Mouse (Mus musculus): ENCODE data around the gene Gp1bb.

DNA sequence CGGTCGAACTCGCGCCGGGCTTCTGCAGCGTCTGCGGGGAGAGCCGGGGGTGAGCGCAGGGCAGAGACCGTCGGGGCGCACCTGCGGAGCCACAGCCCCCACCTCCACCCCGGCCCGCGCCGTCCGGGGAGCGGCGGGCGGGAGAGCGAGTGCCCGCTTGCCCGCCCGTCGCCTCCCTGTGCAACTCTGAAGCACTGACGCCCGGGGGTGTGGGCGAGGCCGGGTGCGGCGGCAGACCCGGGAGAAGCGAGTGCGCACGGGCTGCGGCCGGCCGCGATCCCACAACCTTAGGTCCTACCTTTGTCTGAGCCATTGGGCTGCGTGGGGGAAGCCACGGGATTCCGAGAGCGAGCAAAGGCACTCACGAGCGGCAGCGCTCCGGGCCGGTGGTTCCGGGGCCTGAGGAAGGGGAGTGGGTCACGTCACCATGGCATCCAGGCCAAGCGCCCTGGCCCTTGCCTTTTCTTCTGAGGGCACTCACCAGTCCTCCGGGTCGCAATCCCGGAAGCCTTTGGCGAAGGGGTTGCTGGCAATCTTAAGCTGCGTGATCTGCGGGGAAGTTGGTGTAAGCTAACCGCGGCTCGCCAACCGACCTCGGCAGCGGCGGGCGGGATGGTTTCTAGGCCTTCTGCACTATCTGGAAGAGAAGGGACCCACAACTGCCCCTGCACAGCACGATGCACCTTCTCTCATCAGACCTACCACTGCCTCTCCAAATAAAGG lies 39.6 kb downstream of the Gp1bb start:
- TF ChIP-seq POLR2A (IDR thresholded peaks at IDR 0.05; ENCODE audit: borderline replicate concordance, insufficient read depth, low read length) (no peak), CTCF (IDR thresholded peaks at IDR 0.05; ENCODE audit: borderline replicate concordance, insufficient read depth, low read depth, low read length) (no peak)
